Mouse (Mus musculus) frontal cortex, adult (tissue): ENCODE measurements around the gene Creb3l1.

Source experiments
- ATAC-seq: cut with Nextera tagmentation; 2 replicates; pipeline ENCODE4 v1.9.2; 2017; ENCODE audit warnings: mild to moderate bottlenecking, moderate library complexity, mixed read lengths; ENCODE audit not compliant: low TSS enrichment

The Creb3l1 gene

GRCm38 (mm10) chr2:92034273-92034672 is 10.0 kb upstream of the Creb3l1 start:
- no peak for ATAC-seq

GRCm38 (mm10) chr2:92030554-92030953 is 6.3 kb upstream of the Creb3l1 start:
- no peak for ATAC-seq

- no peak for ATAC-seq
Measured at GRCm38 (mm10) chr2:92029387-92030133, 5.3 kb upstream of the Creb3l1 start.

- ATAC-seq = no peak
Measured at GRCm38 (mm10) chr2:92027811-92028590, 3.7 kb upstream of the Creb3l1 start.

- no peak for ATAC-seq
Measured at GRCm38 (mm10) chr2:92025966-92026365, 1.7 kb upstream of the Creb3l1 start.

GRCm38 (mm10) chr2:92025202-92025601 is 900 bp upstream of the Creb3l1 start:
- no peak for ATAC-seq

- ATAC-seq = 0 out of 2 replicates have a peak, but pooled peaks have one; percentile 38
Measured at GRCm38 (mm10) chr2:92023362-92024273, 684 bp downstream of the Creb3l1 start.

GRCm38 (mm10) chr2:92020676-92021265 is 3.5 kb downstream of the Creb3l1 start:
- ATAC-seq = no peak

GRCm38 (mm10) chr2:92017440-92017839 is 6.9 kb downstream of the Creb3l1 start:
- ATAC-seq = no peak

GRCm38 (mm10) chr2:92016981-92017380 is 7.3 kb downstream of the Creb3l1 start:
- ATAC-seq = no peak

- no peak for ATAC-seq
Measured at GRCm38 (mm10) chr2:92014891-92015290, 9.4 kb downstream of the Creb3l1 start.

- ATAC-seq = no peak
Measured at GRCm38 (mm10) chr2:92014248-92014647, 10.1 kb downstream of the Creb3l1 start.

GRCm38 (mm10) chr2:92012768-92013445 is 11.4 kb downstream of the Creb3l1 start:
- no peak for ATAC-seq

GRCm38 (mm10) chr2:92011424-92012353 is 12.6 kb downstream of the Creb3l1 start:
- ATAC-seq = no peak

- peak; percentile 45 for ATAC-seq
Measured at GRCm38 (mm10) chr2:92008623-92009404, 15.5 kb downstream of the Creb3l1 start.

- ATAC-seq = peak; percentile 95
Measured at GRCm38 (mm10) chr2:92007933-92008622, 16.2 kb downstream of the Creb3l1 start.

GRCm38 (mm10) chr2:92006983-92007921 is 17.1 kb downstream of the Creb3l1 start:
- ATAC-seq = peak; percentile 21; the same call in 1 of the 2 replicates
